Mouse (Mus musculus) heart, postnatal 0 days (tissue): ENCODE measurements at regions not wholly inside any gene's neighbourhood (a gene's known extent, or its start where the extent isn't known, plus 50 kb on each side); places are given as distances from the start of the nearest gene placed in this dataset.
A peak's percentile ranks its signal among the peaks of the same experiment; 100 is the strongest.

Experiments
- ATAC-seq: fragments of 200-750 bp; cut with Nextera tagmentation; 2 replicates; pipeline ENCODE4 v1.8.0; 2017; ENCODE audit warnings: low read depth, moderate number of reproducible peaks, moderate library complexity; ENCODE audit not compliant: insufficient read depth
- DNase-seq: peaks from one replicate; pipeline ENCODE4 v3.0.0-alpha.2; 2016; ENCODE audit warnings: low spot score
- H3K27ac ChIP-seq: fragments of 300-500 bp; sonication (generic); 2 replicates; pipeline ENCODE4 v1.5.1; 2014; ENCODE audit warnings: low read depth, mild to moderate bottlenecking
- H3K27me3 ChIP-seq: fragments of 300-500 bp; sonication (generic); 2 replicates; pipeline ENCODE4 v1.6.1; 2014; ENCODE audit warnings: low read length, mixed read lengths; ENCODE audit not compliant: control insufficient read depth, insufficient read depth
- H3K36me3 ChIP-seq: fragments of 300-500 bp; sonication (generic); replicated peaks from 2 replicates; pipeline ENCODE4 v1.6.1; 2014; ENCODE audit warnings: low read length, mixed read lengths; ENCODE audit not compliant: control insufficient read depth, insufficient read depth
- H3K4me1 ChIP-seq: fragments of 300-500 bp; sonication (generic); 2 replicates; pipeline ENCODE4 v1.6.1; 2014; ENCODE audit warnings: antibody characterized with exemption; ENCODE audit not compliant: control insufficient read depth, insufficient read depth
- H3K4me2 ChIP-seq: fragments of 300-500 bp; sonication (generic); 2 replicates; pipeline ENCODE4 v1.6.1; 2014; ENCODE audit warnings: low read depth, mild to moderate bottlenecking, low read length, moderate library complexity
- H3K4me3 ChIP-seq: fragments of 300-500 bp; sonication (generic); 2 replicates; pipeline ENCODE4 v1.5.1; 2014; ENCODE audit warnings: low read depth, low read length
- H3K9ac ChIP-seq: fragments of 300-500 bp; sonication (generic); replicated peaks from 2 replicates; pipeline ENCODE4 v1.6.1; 2014; ENCODE audit warnings: low read depth, low read length, mixed read lengths
- H3K9me3 ChIP-seq: fragments of 300-500 bp; sonication (generic); replicated peaks from 2 replicates; pipeline ENCODE4 v1.6.1; 2016; ENCODE audit warnings: low read length; ENCODE audit not compliant: control insufficient read depth
- CTCF ChIP-seq: IDR thresholded peaks from 2 replicates; pipeline ENCODE4 v1.5.1; 2016; ENCODE audit warnings: antibody characterized with exemption, control low read depth, low read depth
- EP300 ChIP-seq: IDR thresholded peaks from 2 replicates; pipeline ENCODE4 v1.6.1; 2016; ENCODE audit warnings: antibody characterized with exemption, low read depth
- WGBS: fragments of 180-500 bp; shearing (Covaris S2); extraction: QIAGEN DNeasy Blood & Tissue Kit; methylation state at CpG from one replicate; pipeline ENCODE4 v1.1.7; 2014; 5-methylcytosine and 5-hydroxymethylcytosine counted together

GRCm38 (mm10) chr5:100255276-100255675 is 95.7 kb upstream of the Tmem150c start:
- no peak for ATAC-seq

GRCm38 (mm10) chr5:100252036-100252435 is 92.4 kb upstream of the Tmem150c start:
- Histone ChIP-seq H3K4me1 (no peaks in the 10 kb centered on the region), H3K36me3 (no peaks in the 10 kb centered on the region), H3K27me3 (no peaks in the 10 kb centered on the region), H3K27ac (no peak overlapping the region), H3K4me3 (no peak overlapping the region), H3K4me2 (no peak overlapping the region), H3K9ac (no peak overlapping the region), H3K9me3 (no peaks in the 10 kb centered on the region)
- DNase-seq (no peak), ATAC-seq (no peak)
- TF ChIP-seq EP300 (no peak), CTCF (no peak)
- WGBS = 93% methylated on average over 6 of the region's 6 CpGs

More at GRCm38 (mm10) chr5:100255276-100255675, 95.7 kb upstream of the Tmem150c start:
- Histone ChIP-seq H3K27ac (no peak overlapping the region), H3K9me3 (no peaks in the 10 kb centered on the region), H3K4me1 (peaks cover 13% of the 10 kb centered on the region), H3K36me3 (no peaks in the 10 kb centered on the region), H3K9ac (no peak overlapping the region), H3K4me2 (no peak overlapping the region), H3K27me3 (no peaks in the 10 kb centered on the region), H3K4me3 (no peak overlapping the region)
- DNase-seq = no peak
- no peak for TF ChIP-seq CTCF
- no peak for TF ChIP-seq EP300
- WGBS = 66% methylated on average over 9 of the region's 9 CpGs

- Histone ChIP-seq H3K4me1 (no peaks in the 10 kb centered on the region), H3K9ac (no peak overlapping the region), H3K36me3 (no peaks in the 10 kb centered on the region), H3K9me3 (no peaks in the 10 kb centered on the region), H3K4me2 (no peak overlapping the region), H3K4me3 (no peak overlapping the region), H3K27ac (no peak overlapping the region), H3K27me3 (no peaks in the 10 kb centered on the region)
- 32% methylated on average over 3 of the region's 3 CpGs for WGBS
- DNase-seq (no peak), ATAC-seq (no peak)
- TF ChIP-seq EP300 (no peak), CTCF (peak; percentile 40)
These were observed 90.1 kb upstream of the Tmem150c start for GRCm38 (mm10) chr5:100249757-100250156.

- H3K9me3 ChIP-seq = no peaks in the 10 kb centered on the region
- no peak overlapping the region for H3K27ac ChIP-seq
- H3K27me3 ChIP-seq = no peaks in the 10 kb centered on the region
- no peak overlapping the region for H3K4me2 ChIP-seq
- TF ChIP-seq CTCF = no peak
- DNase-seq (no peak), ATAC-seq (no peak)
- H3K4me1 ChIP-seq = no peaks in the 10 kb centered on the region
- H3K9ac ChIP-seq = no peak overlapping the region
- no peaks in the 10 kb centered on the region for H3K36me3 ChIP-seq
- H3K4me3 ChIP-seq = no peak overlapping the region
- WGBS = 72% methylated on average over 5 of the region's 5 CpGs
These were observed 89.0 kb upstream of the Tmem150c start for GRCm38 (mm10) chr5:100248611-100249010.

- no peak overlapping the region for H3K27ac ChIP-seq
- H3K27me3 ChIP-seq = no peaks in the 10 kb centered on the region
- TF ChIP-seq CTCF = no peak
- TF ChIP-seq EP300 = no peak
- ATAC-seq (no peak), DNase-seq (no peak)
- no peaks in the 10 kb centered on the region for H3K36me3 ChIP-seq
- no peak overlapping the region for H3K9ac ChIP-seq
- no peak overlapping the region for H3K4me3 ChIP-seq
- H3K4me2 ChIP-seq = no peak overlapping the region
- no peaks in the 10 kb centered on the region for H3K9me3 ChIP-seq
- 96% methylated on average over 2 of the region's 2 CpGs for whole genome bisulfite sequencing
- H3K4me1 ChIP-seq = no peaks in the 10 kb centered on the region
These were observed 87.1 kb upstream of the Tmem150c start for GRCm38 (mm10) chr5:100246709-100247108.

GRCm38 (mm10) chr5:100244811-100245210 is 85.2 kb upstream of the Tmem150c start:
- DNase-seq = no peak
- Histone ChIP-seq H3K27ac (no peak overlapping the region), H3K36me3 (no peaks in the 10 kb centered on the region), H3K9me3 (no peaks in the 10 kb centered on the region), H3K4me2 (no peak overlapping the region), H3K4me1 (no peaks in the 10 kb centered on the region), H3K9ac (no peak overlapping the region), H3K4me3 (no peak overlapping the region), H3K27me3 (no peaks in the 10 kb centered on the region)
- no peak for TF ChIP-seq CTCF
- TF ChIP-seq EP300 = no peak
- WGBS = 52% methylated on average over 3 of the region's 3 CpGs
- ATAC-seq = no peak
